In the genomic region with DNA sequence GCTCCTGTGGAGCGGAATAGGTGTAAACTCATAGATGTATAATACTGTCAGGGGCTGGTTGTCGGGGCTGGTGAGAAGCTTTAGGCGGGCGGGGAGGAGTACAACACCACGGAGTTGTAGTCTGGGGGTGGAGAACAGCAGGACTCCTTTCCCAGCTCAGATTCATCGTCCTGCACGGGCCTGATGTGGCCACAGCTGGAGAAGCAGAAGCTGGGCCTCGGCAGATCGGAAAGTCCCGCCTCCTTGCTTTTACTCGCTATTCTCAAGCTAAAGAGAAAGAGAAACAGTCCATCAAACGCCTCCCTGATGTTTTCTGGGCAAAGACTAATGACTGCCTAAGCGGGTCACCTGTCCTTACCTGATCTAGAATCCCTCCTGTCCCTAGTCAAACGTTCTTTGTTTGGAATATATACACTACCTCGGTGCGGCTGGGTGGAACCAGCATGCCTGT, we compare ENCODE assay signal across 9 mouse cellular contexts.
DNase-seq lines count a peak whose midpoint lies in the region; ATAC-seq and TF ChIP-seq lines count a peak whose summit lies in the region.
"Had no signal": no experiment of that assay in that cellular context is flagged by ENCODE, and none has a peak within 500 bp of the region (broad histone marks: within the 10 kb centered on the region; RNA-seq: fewer than 3 reads in every experiment).

No protein-coding gene starts in this region.

- H3K4me3 ChIP-seq in kidney, adult 2 months (ENCODE audit: insufficient read depth, low read depth, low read length), result no peak overlapping the region
- H3K4me3 ChIP-seq in hindbrain, embryonic 16.5 days (ENCODE audit: low read length), result no peak overlapping the region
- no peak overlapping the region for H3K4me3 ChIP-seq in midbrain, embryonic 16.5 days (ENCODE audit: low read depth, low read length)

- TF ChIP-seq CTCF in kidney, adult 2 months (conservative IDR thresholded peaks at IDR 0.05; ENCODE audit: insufficient read depth, insufficient read length, low read depth, low read length), result no peak

- 30% methylated on average over 16 of the region's 16 CpGs for WGBS in kidney, adult 2 months
- WGBS in hindbrain, embryonic 16.5 days, result 20% methylated on average over 16 of the region's 16 CpGs
- 23% methylated on average over 16 of the region's 16 CpGs for WGBS in midbrain, embryonic 16.5 days

- peaks cover 8% of the 10 kb centered on the region for H3K4me1 ChIP-seq in kidney, adult 2 months (ENCODE audit: control insufficient read depth, insufficient read depth, low read length)
- H3K4me1 ChIP-seq in hindbrain, embryonic 16.5 days (ENCODE audit: control insufficient read depth, insufficient read depth, low read depth, low read length), result no peaks in the 10 kb centered on the region
- H3K4me1 ChIP-seq in midbrain, embryonic 16.5 days (ENCODE audit: control insufficient read depth, insufficient read depth, low read length), result peaks cover 4% of the 10 kb centered on the region

- peak; percentile 42; the same call in 1 of the 2 replicates for ATAC-seq in hindbrain, embryonic 16.5 days
- 0 out of 2 replicates have a peak, but pooled peaks have one; percentile 32 for ATAC-seq in midbrain, embryonic 16.5 days
- no peak for ATAC-seq in cerebellum, adult (ENCODE audit: insufficient number of reproducible peaks, low FRiP score, low TSS enrichment)
- ATAC-seq: Patski had no signal

- H3K27me3 ChIP-seq in kidney, adult 2 months (replicated peaks; ENCODE audit: control insufficient read depth, insufficient read depth, low read length), result no peaks in the 10 kb centered on the region
- H3K27me3 ChIP-seq in hindbrain, embryonic 16.5 days (replicated peaks; ENCODE audit: control insufficient read depth, insufficient read depth, low read length), result no peaks in the 10 kb centered on the region
- no peaks in the 10 kb centered on the region for H3K27me3 ChIP-seq in midbrain, embryonic 16.5 days (ENCODE audit: control insufficient read depth, insufficient read depth, low read depth, low read length)
- H3K27me3 ChIP-seq: Patski had no signal

- no peaks in the 10 kb centered on the region for H3K36me3 ChIP-seq in kidney, adult 2 months (ENCODE audit: control insufficient read depth, insufficient read depth, low read length)
- no peaks in the 10 kb centered on the region for H3K36me3 ChIP-seq in hindbrain, embryonic 16.5 days (ENCODE audit: control insufficient read depth, insufficient read depth, low read length)
- H3K36me3 ChIP-seq in midbrain, embryonic 16.5 days (ENCODE audit: control insufficient read depth, insufficient read depth, low read length), result no peaks in the 10 kb centered on the region

- H3K9me3 ChIP-seq in hindbrain, embryonic 16.5 days (ENCODE audit: control insufficient read depth, low read length), result no peaks in the 10 kb centered on the region
- no peaks in the 10 kb centered on the region for H3K9me3 ChIP-seq in midbrain, embryonic 16.5 days (replicated peaks; ENCODE audit: control insufficient read depth, low read length, poor library complexity, severe bottlenecking)

- TF ChIP-seq POLR2A in kidney, adult 2 months (IDR thresholded peaks at IDR 0.05; ENCODE audit: low read depth, low read length), result no peak

- peak; percentile 29 for DNase-seq in kidney, adult 2 months
- no peak for DNase-seq in kidney, adult 9 months
- peak; percentile 27 for DNase-seq in T-cell, adult 2 months (ENCODE audit: low spot score)
- DNase-seq in right cerebral cortex, postnatal 36 days (ENCODE audit: low spot score in 2 of 2), result no peak
- DNase-seq in c-Kit-positive CD71-positive TER-119-positive erythroid progenitor cells, embryonic 14.5 days (ENCODE audit: low spot score), result no peak

- peak overlapping the region; percentile 34; the same call in 1 of the 2 replicates for H3K4me2 ChIP-seq in hindbrain, embryonic 16.5 days (ENCODE audit: low read length)
- H3K4me2 ChIP-seq in midbrain, embryonic 16.5 days (ENCODE audit: low read length), result peak overlapping the region; percentile 33

- no peak overlapping the region for H3K9ac ChIP-seq in hindbrain, embryonic 16.5 days (ENCODE audit: low read depth, low read length)
- peak overlapping the region; percentile 41; the same call in 1 of the 2 replicates for H3K9ac ChIP-seq in midbrain, embryonic 16.5 days (ENCODE audit: low read depth, low read length)

- no peak overlapping the region for H3K27ac ChIP-seq in kidney, adult 2 months (ENCODE audit: insufficient read depth, low read depth, low read length)
- H3K27ac ChIP-seq in hindbrain, embryonic 16.5 days (ENCODE audit: low read depth, low read length), result no peak overlapping the region
- H3K27ac ChIP-seq in midbrain, embryonic 16.5 days (ENCODE audit: low read length), result no peak overlapping the region

Comparison
In these comparisons a context has a peak if more than half of its experiments do, and no peak if none do; other contexts are left out.
1. DNase-seq: peak in kidney, adult 2 months (single experiment) and T-cell, adult 2 months (single experiment); none in kidney, adult 9 months (single experiment), right cerebral cortex, postnatal 36 days (0 of 2) and c-Kit-positive CD71-positive TER-119-positive erythroid progenitor cells, embryonic 14.5 days (single experiment).